Mouse (Mus musculus): ENCODE measurements around the gene Gm17651. TPM values are rescaled to one million over a fixed set of nuclear protein-coding genes. Genes with fewer than 3 reads are reported as not detected.

Gm17651 gene
- polyA plus RNA-seq, 1 experiment: not detected

GRCm38 (mm10) chr3:97634288-97634761, 40.2 kb downstream of the Gm17651 start:
- Histone ChIP-seq H3K4me1 (ENCODE audit: control insufficient read depth, insufficient read depth, low read length) (no peaks in the 10 kb centered on the region), H3K4me3 (ENCODE audit: insufficient read depth, low read depth, low read length) (no peak overlapping the region), H3K27me3 (replicated peaks; ENCODE audit: control insufficient read depth, insufficient read depth, low read length) (no peaks in the 10 kb centered on the region), H3K36me3 (ENCODE audit: control insufficient read depth, insufficient read depth, low read length) (no peaks in the 10 kb centered on the region; the same call in 1 of the 2 replicates), H3K27ac (ENCODE audit: insufficient read depth, low read depth, low read length) (no peak overlapping the region)
- WGBS: 47% methylated on average over 3 of the region's 3 CpGs
- DNase-seq: peak; percentile 48
- TF ChIP-seq CTCF (conservative IDR thresholded peaks at IDR 0.05; ENCODE audit: insufficient read depth, insufficient read length, low read depth, low read length) (no peak), POLR2A (IDR thresholded peaks at IDR 0.05; ENCODE audit: low read depth, low read length) (no peak)

- Histone ChIP-seq H3K27ac (ENCODE audit: insufficient read depth, low read depth, low read length) (no peak overlapping the region), H3K4me3 (ENCODE audit: insufficient read depth, low read depth, low read length) (no peak overlapping the region), H3K27me3 (replicated peaks; ENCODE audit: control insufficient read depth, insufficient read depth, low read length) (no peaks in the 10 kb centered on the region), H3K4me1 (ENCODE audit: control insufficient read depth, insufficient read depth, low read length) (peaks cover 3% of the 10 kb centered on the region; the same call in 1 of the 2 replicates), H3K36me3 (ENCODE audit: control insufficient read depth, insufficient read depth, low read length) (no peaks in the 10 kb centered on the region; the same call in 1 of the 2 replicates)
- DNase-seq: peak; percentile 52
- TF ChIP-seq CTCF (conservative IDR thresholded peaks at IDR 0.05; ENCODE audit: insufficient read depth, insufficient read length, low read depth, low read length) (no peak), POLR2A (IDR thresholded peaks at IDR 0.05; ENCODE audit: low read depth, low read length) (no peak)
- WGBS: 51% methylated on average over 4 of the region's 4 CpGs
Measured at GRCm38 (mm10) chr3:97633456-97633855, 41.0 kb downstream of the Gm17651 start.

GRCm38 (mm10) chr3:97631258-97631860, 43.1 kb downstream of the Gm17651 start:
- 84% methylated on average over 8 of the region's 8 CpGs for WGBS
- Histone ChIP-seq H3K27ac (ENCODE audit: insufficient read depth, low read depth, low read length) (no peak overlapping the region), H3K4me3 (ENCODE audit: insufficient read depth, low read depth, low read length) (no peak overlapping the region), H3K4me1 (ENCODE audit: control insufficient read depth, insufficient read depth, low read length) (peaks cover 11% of the 10 kb centered on the region; the same call in 1 of the 2 replicates), H3K27me3 (replicated peaks; ENCODE audit: control insufficient read depth, insufficient read depth, low read length) (no peaks in the 10 kb centered on the region), H3K36me3 (ENCODE audit: control insufficient read depth, insufficient read depth, low read length) (no peaks in the 10 kb centered on the region; the same call in 1 of the 2 replicates)
- DNase-seq: peak; percentile 42
- TF ChIP-seq POLR2A (IDR thresholded peaks at IDR 0.05; ENCODE audit: low read depth, low read length) (no peak), CTCF (conservative IDR thresholded peaks at IDR 0.05; ENCODE audit: insufficient read depth, insufficient read length, low read depth, low read length) (no peak)

GRCm38 (mm10) chr3:97630746-97631145, 43.7 kb downstream of the Gm17651 start:
- no peak for TF ChIP-seq POLR2A (IDR thresholded peaks at IDR 0.05; ENCODE audit: low read depth, low read length)
- H3K36me3 ChIP-seq (ENCODE audit: control insufficient read depth, insufficient read depth, low read length): no peaks in the 10 kb centered on the region; the same call in 1 of the 2 replicates
- WGBS: 95% methylated on average over 4 of the region's 4 CpGs
- H3K4me3 ChIP-seq (ENCODE audit: insufficient read depth, low read depth, low read length): no peak overlapping the region
- H3K27ac ChIP-seq (ENCODE audit: insufficient read depth, low read depth, low read length): no peak overlapping the region
- H3K27me3 ChIP-seq (replicated peaks; ENCODE audit: control insufficient read depth, insufficient read depth, low read length): no peaks in the 10 kb centered on the region
- H3K4me1 ChIP-seq (ENCODE audit: control insufficient read depth, insufficient read depth, low read length): peaks cover 11% of the 10 kb centered on the region; the same call in 1 of the 2 replicates
- no peak for DNase-seq

GRCm38 (mm10) chr3:97629941-97630340, 44.6 kb downstream of the Gm17651 start:
- peak; percentile 25 for DNase-seq
- Histone ChIP-seq H3K27ac (ENCODE audit: insufficient read depth, low read depth, low read length) (no peak overlapping the region), H3K4me1 (ENCODE audit: control insufficient read depth, insufficient read depth, low read length) (peaks cover 11% of the 10 kb centered on the region; the same call in 1 of the 2 replicates), H3K4me3 (ENCODE audit: insufficient read depth, low read depth, low read length) (no peak overlapping the region), H3K27me3 (replicated peaks; ENCODE audit: control insufficient read depth, insufficient read depth, low read length) (no peaks in the 10 kb centered on the region), H3K36me3 (ENCODE audit: control insufficient read depth, insufficient read depth, low read length) (no peaks in the 10 kb centered on the region)
- TF ChIP-seq POLR2A (IDR thresholded peaks at IDR 0.05; ENCODE audit: low read depth, low read length): no peak
- TF ChIP-seq CTCF (conservative IDR thresholded peaks at IDR 0.05; ENCODE audit: insufficient read depth, insufficient read length, low read depth, low read length): no peak
- 46% methylated on average over 4 of the region's 4 CpGs for WGBS

GRCm38 (mm10) chr3:97628391-97629001, 46.0 kb downstream of the Gm17651 start, which contains the start of gene Fmo5:
Gene Fmo5, plus strand, starts transcription at chr3:97628804.
- DNase-seq: peak; percentile 87
- TF ChIP-seq CTCF (conservative IDR thresholded peaks at IDR 0.05; ENCODE audit: insufficient read depth, insufficient read length, low read depth, low read length) (no peak), POLR2A (IDR thresholded peaks at IDR 0.05; ENCODE audit: low read depth, low read length) (peak; percentile 90)
- Histone ChIP-seq H3K4me1 (ENCODE audit: control insufficient read depth, insufficient read depth, low read length) (peaks cover 18% of the 10 kb centered on the region; the same call in 1 of the 2 replicates), H3K27ac (ENCODE audit: insufficient read depth, low read depth, low read length) (peak within 1 kb of the TSS; percentile 89), H3K4me3 (ENCODE audit: insufficient read depth, low read depth, low read length) (peak within 1 kb of the TSS; percentile 57), H3K27me3 (replicated peaks; ENCODE audit: control insufficient read depth, insufficient read depth, low read length) (no peaks in the 10 kb centered on the region), H3K36me3 (ENCODE audit: control insufficient read depth, insufficient read depth, low read length) (no peaks in the 10 kb centered on the region)
- 4% methylated on average over 18 of the region's 18 CpGs for WGBS

- Histone ChIP-seq H3K4me3 (ENCODE audit: insufficient read depth, low read depth, low read length) (no peak overlapping the region), H3K36me3 (ENCODE audit: control insufficient read depth, insufficient read depth, low read length) (no peaks in the 10 kb centered on the region), H3K27me3 (replicated peaks; ENCODE audit: control insufficient read depth, insufficient read depth, low read length) (no peaks in the 10 kb centered on the region), H3K27ac (ENCODE audit: insufficient read depth, low read depth, low read length) (peak overlapping the region; percentile 89), H3K4me1 (ENCODE audit: control insufficient read depth, insufficient read depth, low read length) (peaks cover 18% of the 10 kb centered on the region; the same call in 1 of the 2 replicates)
- WGBS: 53% methylated on average over 7 of the region's 7 CpGs
- DNase-seq: no peak
- TF ChIP-seq POLR2A (IDR thresholded peaks at IDR 0.05; ENCODE audit: low read depth, low read length) (no peak), CTCF (conservative IDR thresholded peaks at IDR 0.05; ENCODE audit: insufficient read depth, insufficient read length, low read depth, low read length) (no peak)
Measured at GRCm38 (mm10) chr3:97627893-97628292, 46.6 kb downstream of the Gm17651 start.

Data from kidney, adult 2 months (tissue).